Mouse (Mus musculus): ENCODE results near the gene Klhl5.

Gene Klhl5

GRCm38 (mm10) chr5:65146749-65147148, 39.4 kb downstream of the Klhl5 start:
- DNase-seq (ENCODE audit: low spot score) = no peak

- no peak for DNase-seq (ENCODE audit: low spot score)
Observed at GRCm38 (mm10) chr5:65149706-65150105, 42.4 kb downstream of the Klhl5 start.

- no peak for DNase-seq (ENCODE audit: low spot score)
Observed at GRCm38 (mm10) chr5:65150376-65150955, 43.1 kb downstream of the Klhl5 start.

- DNase-seq (ENCODE audit: low spot score) = no peak
Observed at GRCm38 (mm10) chr5:65151276-65151675, 43.9 kb downstream of the Klhl5 start.

- no peak for DNase-seq (ENCODE audit: low spot score)
Observed at GRCm38 (mm10) chr5:65151767-65152166, 44.4 kb downstream of the Klhl5 start.

- no peak for DNase-seq (ENCODE audit: low spot score)
Observed at GRCm38 (mm10) chr5:65154287-65154686, 46.9 kb downstream of the Klhl5 start.

- DNase-seq (ENCODE audit: low spot score) = no peak
Observed at GRCm38 (mm10) chr5:65156853-65157252, 49.5 kb downstream of the Klhl5 start.

GRCm38 (mm10) chr5:65157412-65158381, 50.4 kb downstream of the Klhl5 start:
- DNase-seq (ENCODE audit: low spot score) = no peak

- no peak for DNase-seq (ENCODE audit: low spot score)
Observed at GRCm38 (mm10) chr5:65158696-65159305, 51.5 kb downstream of the Klhl5 start.

GRCm38 (mm10) chr5:65163001-65163400, 55.7 kb downstream of the Klhl5 start:
- no peak for DNase-seq (ENCODE audit: low spot score)

- no peak for DNase-seq (ENCODE audit: low spot score)
Observed at GRCm38 (mm10) chr5:65163489-65164092, 56.3 kb downstream of the Klhl5 start.

GRCm38 (mm10) chr5:65170206-65170605, 62.9 kb downstream of the Klhl5 start:
- DNase-seq (ENCODE audit: low spot score) = no peak

GRCm38 (mm10) chr5:65175035-65175917, 67.9 kb downstream of the Klhl5 start:
- DNase-seq (ENCODE audit: low spot score) = peak; percentile 73

- no peak for DNase-seq (ENCODE audit: low spot score)
Observed at GRCm38 (mm10) chr5:65175918-65176484, 68.7 kb downstream of the Klhl5 start.

- DNase-seq (ENCODE audit: low spot score) = no peak
Observed at GRCm38 (mm10) chr5:65177026-65177514, 69.7 kb downstream of the Klhl5 start.

GRCm38 (mm10) chr5:65178477-65178876, 71.1 kb downstream of the Klhl5 start:
- DNase-seq (ENCODE audit: low spot score) = no peak

- no peak for DNase-seq (ENCODE audit: low spot score)
Observed at GRCm38 (mm10) chr5:65181160-65181793, 73.9 kb downstream of the Klhl5 start.

GRCm38 (mm10) chr5:65181794-65182169, 74.4 kb downstream of the Klhl5 start:
- DNase-seq (ENCODE audit: low spot score) = no peak

GRCm38 (mm10) chr5:65182268-65182667, 74.9 kb downstream of the Klhl5 start:
- no peak for DNase-seq (ENCODE audit: low spot score)

- no peak for DNase-seq (ENCODE audit: low spot score)
Observed at GRCm38 (mm10) chr5:65191601-65192000, 84.3 kb downstream of the Klhl5 start.
